Mouse (Mus musculus) cerebellum, adult 11 months (tissue): ENCODE data around the gene Clic4.
"Not testable (repeated sequence)": the region's sequence is repeated elsewhere in the genome, so short reads cannot be mapped to it uniquely, and the experiment has no call there.

Experiments
- DNase-seq: peaks from one replicate; pipeline ENCODE4 v3.0.0; 2022

The Clic4 gene

DNA sequence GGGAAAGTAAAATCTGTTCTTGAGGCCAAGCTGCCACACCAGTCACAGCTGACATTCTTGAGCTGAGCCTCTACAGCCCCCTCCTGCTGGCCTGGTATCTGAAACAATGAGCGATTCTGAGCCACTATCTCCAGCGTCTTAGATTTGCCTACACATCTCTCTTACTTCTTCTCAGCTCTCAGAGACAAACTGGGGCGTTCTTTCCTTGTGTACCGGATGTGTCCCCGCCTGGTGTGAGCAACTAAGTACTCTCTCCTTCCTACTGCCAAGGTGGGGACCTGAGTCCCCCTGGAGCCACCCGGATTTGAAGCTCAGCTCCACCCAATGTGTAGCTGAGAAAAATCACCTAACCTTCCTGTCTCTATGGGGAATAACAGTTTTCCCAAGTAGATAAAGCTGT is 19.2 kb upstream of the Clic4 start:
- no peak for DNase-seq

DNA sequence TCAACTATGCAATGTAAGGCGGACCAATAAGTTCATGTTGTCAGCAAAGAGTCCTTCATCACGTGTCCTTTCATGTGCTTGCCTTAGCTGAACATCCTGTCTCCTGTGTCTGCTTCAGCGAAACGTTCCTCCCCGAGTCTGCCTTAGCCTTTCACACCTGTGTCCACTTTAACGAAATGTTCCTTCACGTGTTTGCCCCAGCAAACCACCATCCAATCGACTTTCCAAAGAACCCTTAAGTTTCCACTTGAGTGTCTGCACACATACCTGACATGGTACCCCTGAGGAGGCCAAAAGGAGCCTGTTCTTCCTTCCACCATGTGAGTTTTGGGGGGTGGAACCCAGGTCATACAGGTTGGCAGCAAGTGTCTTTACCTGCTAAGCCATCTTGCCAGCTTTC is 18.6 kb upstream of the Clic4 start:
- no peak for DNase-seq

DNA sequence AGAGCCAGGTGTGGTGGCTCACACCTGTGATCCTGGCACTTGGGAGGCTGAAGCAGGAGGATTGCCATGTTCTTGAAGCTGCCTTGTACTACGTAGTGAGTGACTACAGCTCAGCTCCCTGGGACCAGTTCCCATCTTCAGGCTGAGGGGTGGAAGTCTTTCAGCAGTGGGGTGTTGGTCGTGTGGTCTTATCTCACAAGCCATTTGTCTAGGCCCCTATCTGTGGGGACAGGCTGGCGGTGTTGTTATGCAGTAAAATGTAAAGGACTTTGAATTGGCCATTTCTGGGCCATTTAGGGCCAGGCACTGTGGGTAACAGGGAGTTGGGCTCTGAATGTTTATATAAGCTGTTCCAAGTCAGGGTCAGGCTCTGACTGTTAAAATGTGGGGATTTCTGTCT is 15.4 kb upstream of the Clic4 start:
- no peak for DNase-seq

DNA sequence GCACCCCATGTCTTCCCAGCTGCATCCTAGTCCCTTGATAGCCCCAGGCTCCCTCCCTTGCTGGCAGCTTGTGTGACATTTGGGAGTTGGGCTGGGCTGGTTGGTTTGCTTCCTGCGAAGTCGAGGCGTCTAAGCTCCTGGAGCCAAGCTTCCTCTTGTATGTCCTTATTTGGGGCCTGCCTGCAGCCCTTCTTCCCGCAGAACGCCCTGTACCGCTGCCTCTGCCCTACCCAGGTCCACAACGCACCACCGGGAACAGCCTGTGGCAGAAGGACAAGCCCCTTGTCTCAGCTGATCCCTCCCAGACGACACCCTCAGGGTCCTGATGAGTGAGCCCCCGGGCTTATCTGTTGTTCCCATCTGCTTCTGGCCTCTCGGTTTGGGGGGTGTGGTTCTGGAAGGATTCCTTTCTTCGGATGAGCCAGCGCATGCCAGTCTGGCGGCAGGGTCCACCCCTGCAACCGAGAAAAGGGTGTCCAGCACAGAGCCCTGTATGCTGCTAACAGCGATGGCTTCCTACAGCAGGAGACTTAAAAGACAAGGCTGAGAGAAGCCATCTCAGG is 14.3 kb upstream of the Clic4 start:
- no peak for DNase-seq

DNA sequence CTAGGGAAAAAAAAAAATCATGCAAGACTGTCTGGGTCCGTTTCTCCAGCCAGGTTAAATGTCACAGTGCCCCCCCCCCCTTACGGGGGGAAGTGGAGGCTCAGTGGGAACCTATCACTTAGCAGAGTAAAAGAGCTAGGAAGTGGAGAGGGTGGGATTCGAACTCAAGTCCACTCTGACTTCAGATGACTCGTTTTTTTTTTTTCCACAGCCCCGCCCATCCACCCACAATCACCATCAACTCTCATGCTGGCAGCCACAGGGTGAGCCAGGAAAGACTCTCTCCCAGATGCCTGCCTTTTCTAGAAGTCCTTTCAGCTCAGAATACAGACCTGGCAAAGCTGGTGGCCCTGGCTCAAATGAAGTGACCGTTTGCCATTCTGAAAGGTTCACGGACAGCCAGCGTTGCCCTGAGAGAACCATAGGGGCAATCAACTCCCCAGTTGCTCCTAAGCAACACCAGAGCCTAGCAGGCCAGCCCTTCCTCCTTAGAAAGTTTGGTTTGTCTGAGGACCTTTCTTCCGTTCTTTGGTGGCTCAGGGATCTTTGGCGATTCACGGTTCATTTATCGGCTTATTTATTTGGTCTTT is 13.5 kb upstream of the Clic4 start:
- no peak for DNase-seq

DNA sequence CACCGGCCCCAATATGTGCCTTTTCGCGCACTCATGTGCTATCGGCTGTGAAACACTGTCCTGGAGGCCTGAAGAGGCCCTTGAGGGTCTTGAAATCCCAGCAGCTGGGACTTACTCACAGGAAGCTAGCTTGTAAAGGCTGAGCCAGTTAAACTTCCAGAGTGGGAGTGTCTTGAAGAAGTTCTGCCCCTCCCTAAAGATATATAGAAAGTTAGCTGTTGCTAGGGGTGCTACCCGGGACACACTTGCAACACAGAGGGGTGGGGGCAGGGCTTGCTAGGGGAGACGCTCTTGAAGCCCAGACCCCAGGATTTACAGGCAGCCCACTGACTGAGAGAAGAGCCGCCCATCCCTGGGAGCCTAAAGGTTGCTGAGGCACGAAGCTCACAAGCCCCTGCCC is 12.8 kb upstream of the Clic4 start:
- DNase-seq, result no peak

DNA sequence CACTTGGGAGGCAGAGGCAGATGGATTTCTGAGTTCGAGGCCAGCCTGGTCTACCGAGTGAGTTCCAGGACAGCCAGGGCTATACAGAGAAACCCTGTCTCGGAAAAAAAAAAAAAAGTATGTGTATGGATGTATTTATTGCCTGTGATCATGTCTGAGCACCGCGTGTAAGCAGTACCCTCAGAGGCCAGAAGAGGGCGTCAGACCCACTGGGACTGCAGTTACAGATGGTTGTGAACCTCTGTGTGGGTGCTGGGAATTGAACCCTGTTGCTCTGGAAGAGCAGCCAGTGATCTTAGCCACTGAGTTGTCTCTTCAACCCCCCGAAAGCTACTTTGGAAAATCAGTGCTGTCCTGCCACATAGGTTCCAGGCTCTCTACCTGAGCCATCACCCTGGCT is 11.3 kb upstream of the Clic4 start:
- no peak for DNase-seq

DNA sequence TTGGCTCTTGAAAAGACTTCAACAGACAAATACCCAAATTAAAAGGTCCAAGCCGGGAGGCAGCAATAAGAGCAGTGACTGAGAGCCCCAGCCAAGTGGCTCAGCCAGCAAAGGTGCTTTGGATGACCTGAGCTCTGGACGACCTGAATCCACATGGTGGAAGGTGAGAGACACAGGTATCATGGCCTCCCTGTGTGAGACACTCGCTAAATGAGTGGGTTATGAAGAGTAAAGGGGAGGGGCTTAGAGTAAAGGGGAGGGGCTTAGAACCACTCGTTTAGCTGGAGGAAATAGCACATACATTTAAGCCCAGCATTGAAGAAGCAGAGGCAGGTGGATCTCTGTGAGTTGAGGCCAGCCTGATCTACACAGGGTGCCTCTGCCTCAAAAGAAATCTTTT is 10.8 kb upstream of the Clic4 start:
- no peak for DNase-seq

DNA sequence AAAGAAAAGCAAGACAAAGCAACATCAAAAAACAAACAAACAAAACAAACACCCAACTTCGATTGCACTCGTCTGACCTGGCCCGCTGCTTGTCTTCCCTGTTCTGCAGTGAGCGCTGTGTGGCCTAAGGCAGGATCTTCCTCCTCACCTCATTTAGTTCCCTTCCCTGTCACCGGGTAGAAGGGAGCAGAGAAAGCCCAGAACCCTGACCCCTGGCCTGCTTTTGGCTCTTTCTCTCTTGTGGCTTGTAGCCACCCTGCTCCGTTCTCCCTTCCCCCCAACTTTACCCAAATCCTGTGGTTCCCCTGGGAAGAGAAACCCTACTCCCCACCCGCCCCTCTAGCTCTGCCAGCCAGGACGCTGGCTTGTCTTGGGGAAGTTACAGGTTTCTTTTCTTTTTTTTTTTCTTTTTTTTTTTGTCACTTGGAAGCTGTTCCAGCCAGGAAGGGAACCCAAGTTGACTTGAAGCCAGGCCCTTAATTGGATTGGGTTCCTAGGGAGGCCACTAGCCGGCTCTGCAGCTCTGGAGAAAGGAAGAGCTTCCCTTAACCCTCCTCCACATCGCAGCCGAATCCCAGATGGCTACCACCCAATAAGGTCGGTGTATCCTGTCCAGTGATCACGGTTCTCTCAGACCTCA is 10.2 kb upstream of the Clic4 start:
- no peak for DNase-seq

DNA sequence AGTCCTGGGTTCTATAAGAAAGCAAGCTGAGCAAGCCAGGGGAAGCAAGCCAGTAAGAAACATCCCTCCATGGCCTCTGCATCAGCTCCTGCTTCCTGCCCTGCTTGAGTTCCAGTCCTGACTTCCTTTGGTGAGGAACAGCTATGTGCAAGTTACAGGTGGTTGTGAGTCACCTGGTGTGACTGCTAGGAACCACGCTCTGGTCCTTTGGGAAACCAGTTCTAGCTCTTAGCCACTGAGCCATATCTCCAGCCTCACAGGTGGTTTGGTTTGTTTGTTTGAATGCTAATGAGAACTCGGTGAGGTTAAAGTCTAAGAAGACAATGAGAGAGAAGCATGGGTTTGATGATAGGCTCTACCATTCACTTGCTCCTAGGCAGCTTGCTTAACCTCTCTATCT is 7.4 kb upstream of the Clic4 start:
- not testable (repeated sequence) for DNase-seq

DNA sequence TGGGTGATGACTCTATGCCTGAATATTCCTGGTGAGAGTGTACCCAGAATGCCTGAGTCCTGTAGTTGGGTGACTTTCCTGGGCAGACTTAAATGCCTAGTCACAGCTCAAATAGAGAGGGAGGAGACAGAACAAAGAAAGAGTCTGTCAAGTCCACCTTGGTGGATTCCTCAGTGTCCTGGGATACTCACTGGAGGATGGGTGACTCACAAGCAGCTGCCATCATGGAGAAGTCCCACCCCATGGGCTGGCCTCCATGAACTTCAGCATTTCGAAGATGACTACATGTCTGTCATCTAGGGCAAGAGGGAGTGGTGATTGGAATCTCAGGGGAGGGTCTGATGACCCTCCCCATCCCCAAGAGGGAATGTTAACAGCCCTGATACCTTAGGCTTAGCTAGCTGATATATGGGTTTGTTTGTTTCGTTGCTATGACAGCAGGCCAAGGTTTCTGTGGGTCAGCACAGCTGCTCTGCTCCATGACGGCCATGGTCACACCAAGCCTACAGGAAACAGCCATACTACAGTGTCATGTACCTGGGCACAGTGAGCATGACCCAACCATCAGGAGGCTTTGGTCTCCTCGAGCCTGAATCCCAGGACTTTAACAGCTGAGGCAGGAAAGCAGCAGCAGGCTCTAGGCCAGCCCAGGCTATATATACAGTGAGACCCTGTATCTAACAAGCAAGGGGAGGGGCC is 4.2 kb upstream of the Clic4 start:
- no peak for DNase-seq

DNA sequence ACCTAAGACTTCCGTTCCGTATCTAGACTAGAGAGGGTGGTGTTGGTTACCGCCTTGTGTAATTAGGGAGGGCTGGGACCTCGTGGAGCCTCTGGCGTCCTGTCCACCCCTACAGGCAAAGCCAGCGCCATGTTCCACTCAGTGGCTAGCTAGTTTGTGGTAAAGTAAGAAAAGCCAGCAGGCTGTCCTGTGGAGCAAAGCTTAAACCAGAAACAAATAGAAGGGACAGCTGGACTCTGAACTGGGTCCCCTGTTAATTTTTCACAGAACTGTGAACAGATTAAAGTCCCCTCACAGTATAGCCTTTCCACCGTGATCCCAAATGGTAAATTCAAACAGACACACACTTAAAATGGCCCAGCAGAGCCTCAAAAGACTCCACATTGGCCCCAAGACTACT is 2.1 kb upstream of the Clic4 start:
- DNase-seq, result no peak

DNA sequence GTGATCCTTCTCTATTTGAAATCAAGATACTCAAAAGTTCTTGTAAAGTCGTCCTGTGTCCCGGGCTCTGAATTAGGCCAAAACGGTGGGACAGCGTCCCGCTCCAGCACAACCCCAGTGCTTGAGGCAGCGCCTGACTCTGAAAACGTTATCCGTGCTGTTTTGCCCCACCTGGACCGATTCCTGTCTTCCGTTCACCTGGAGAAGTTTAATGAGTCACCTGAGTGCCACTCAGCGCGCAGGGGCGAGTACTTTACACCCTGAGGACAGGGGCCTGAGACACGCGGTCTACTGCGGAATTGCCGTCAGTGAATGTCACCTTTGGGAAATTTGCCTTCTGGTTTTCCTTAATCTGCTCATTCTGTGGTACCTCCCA is 681 bp upstream of the Clic4 start:
- DNase-seq, result no peak

DNA sequence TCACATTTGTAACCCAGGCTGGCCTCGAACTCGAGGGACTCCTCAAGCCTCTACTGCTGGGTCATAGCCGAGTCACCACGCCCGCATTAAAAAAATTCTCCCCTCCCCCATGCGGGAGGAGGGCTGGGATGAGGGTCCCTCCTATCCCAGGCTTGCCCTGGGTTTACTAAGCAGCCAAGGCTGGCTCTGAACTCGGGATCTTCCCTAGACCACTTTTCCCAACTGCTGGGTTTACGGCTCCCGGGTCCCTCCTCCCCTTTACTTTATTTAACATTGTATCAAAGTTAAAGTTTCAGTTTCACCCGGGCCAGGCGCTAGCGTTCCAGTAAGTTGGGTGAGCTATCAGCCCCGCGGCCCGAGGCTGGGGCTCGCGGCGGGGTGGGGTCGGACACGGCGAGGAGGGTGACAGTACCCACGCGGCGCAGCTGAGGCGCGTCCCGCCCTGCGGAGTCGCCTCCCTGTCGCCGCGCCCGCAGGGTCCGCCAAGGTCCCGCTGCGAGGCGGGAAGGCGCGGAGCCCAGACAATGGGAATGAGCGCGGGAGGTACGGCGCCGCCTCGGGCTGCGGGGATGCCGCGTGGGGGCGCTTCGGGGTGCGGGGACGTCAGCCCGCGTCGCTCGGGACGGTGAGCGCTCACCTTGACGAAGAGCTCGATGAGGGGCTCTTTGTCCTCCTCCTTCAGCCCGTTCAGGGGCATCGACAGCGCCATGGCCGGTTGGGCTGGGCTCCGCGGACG is 565 bp downstream of the Clic4 start:
- DNase-seq, result peak; percentile 23

DNA sequence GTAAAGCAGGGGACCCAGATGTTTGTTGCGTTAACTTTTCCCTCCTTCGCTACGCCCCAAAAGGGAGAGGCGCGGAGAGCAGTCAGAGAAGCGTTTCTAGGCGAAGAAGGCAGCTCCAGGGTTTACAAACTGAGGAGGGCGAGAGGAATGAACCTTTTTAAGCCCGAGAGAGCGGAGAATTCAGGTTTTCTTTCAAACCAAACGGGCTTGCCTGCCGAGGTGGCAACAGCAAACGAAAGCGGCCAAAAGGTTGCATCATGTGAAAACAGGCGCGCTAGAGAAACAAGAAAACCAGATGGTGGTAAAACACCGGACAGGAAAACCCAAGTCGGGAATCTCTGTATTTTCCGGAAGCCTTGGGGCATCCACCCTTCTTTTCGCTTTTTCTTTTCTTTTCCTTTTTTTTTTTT is 1.2 kb downstream of the Clic4 start:
- DNase-seq, result no peak

DNA sequence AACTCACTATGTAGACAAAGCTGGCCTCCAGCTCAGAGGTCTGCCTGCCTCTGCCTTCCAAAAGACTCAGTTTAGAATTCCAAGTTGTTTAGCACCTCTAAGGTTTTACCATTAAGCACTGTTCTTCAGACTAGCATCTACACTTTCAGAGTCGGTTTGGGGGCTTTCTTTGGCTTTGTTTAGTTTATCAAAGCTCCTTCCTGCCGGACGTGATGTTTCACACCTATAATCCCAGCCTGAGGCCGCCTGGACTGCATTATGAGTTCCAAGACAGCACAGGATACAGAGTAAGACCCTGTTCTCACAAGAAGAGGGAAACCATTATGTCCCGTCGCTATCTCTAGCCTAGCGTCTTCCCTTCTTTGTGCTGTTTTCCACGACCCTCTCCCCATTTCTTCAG is 2.1 kb downstream of the Clic4 start:
- DNase-seq, result no peak

DNA sequence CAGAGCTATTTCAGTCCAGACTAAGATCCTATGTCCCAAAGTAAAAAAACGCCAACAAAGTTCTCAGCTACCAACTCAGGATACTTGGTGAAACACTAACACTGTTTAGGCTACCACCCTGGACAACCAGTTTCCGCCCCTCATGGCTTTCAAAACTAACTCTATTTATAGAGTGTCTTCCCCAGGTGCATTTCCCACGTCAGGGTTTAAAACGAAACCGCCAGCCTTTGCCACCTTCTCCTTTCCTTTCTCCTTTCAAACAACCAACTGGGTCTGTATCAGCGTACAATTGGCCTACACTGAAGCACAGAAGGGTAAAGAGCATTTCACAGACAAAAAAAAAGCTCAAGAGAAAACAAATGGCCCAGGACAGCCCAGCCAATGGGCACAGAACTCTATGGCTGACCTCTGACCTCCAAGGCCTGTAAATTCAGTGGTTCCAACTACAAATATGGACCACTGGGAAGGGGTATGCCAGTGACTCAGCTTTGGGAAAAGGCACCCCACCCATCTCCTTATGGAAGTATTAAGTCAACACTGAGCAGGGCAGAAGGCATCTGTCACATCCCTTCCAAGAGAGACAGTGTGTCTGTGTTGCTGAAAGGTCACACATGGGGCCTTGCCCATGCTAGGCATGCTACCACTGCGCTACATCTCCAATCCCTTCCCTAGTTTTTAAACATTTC is 2.8 kb downstream of the Clic4 start:
- no peak for DNase-seq

DNA sequence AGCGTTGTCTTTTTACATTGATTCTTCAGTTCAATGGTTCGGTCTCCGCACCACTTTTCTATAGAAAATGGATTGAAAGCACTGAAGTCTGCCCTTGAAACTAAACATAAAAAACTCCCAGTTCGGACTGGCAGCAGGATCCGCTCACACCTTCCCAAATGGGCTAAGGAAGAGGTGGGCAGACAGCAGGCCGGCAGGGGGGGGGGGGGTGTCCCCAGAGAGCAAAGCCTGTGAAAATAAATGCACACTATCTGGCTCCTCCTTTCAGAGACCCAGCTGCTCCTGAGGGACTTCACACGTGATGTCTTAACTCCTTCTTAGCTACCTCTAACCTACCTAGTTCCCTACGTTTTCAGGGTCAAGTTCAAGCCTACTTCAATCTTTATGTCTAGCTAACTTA is 5.1 kb downstream of the Clic4 start:
- DNase-seq, result no peak

DNA sequence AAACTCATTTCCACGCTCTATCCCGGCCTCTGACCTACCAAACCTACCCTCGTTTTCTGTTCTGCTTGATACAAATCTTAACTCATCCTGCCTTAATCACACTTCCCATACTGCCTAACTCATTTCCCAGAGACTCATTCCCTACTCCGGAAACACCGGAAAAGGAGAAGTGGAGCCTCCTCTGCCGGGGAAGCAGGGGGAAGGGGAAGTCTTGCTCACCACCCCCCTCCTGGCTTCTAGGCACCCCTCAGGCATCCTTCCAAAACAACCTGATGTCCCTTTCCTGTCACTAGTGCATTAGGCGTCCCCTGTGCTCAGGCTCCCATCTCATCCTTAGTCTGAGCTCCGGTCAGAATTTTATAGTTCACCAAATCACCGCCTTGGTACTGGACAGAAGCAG is 5.6 kb downstream of the Clic4 start:
- DNase-seq, result no peak

DNA sequence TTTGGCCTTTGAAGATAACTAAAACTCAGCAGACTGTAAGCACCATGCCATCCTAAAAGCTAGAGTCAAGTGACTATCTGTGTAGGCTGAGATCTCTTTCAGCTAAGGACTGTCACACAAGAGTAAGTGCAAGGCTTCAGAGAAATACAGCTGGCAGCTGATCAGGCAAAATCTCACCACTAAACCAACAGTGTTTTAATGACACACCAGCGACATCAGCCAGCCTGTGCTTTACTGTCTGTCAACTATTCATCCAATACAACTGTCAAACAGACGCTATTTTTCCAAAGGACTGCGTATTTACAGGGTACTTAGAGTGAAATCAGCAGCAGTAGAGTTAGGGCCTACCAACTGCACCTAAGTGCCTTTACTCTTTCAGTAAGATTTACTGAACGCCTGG is 12.2 kb downstream of the Clic4 start:
- DNase-seq, result no peak

DNA sequence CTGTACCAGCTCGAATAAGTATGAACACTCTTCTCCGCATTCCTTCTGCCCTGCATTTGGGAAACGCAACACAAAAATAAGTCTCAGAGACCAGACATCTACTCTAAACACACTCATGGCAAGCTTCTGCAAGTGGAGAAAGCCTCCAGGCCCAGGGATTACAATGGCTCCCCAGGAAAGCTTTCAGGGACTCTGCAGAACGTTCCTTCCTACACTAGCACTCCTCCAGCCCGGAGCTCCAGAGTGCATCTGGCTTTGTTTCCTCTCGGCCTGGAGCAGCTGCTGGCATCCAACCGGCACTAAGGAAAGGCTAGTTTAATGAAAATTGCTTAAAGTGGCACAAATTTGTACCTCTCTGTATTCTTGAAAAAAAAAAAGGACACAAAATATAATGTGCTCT is 14.1 kb downstream of the Clic4 start:
- DNase-seq, result no peak

DNA sequence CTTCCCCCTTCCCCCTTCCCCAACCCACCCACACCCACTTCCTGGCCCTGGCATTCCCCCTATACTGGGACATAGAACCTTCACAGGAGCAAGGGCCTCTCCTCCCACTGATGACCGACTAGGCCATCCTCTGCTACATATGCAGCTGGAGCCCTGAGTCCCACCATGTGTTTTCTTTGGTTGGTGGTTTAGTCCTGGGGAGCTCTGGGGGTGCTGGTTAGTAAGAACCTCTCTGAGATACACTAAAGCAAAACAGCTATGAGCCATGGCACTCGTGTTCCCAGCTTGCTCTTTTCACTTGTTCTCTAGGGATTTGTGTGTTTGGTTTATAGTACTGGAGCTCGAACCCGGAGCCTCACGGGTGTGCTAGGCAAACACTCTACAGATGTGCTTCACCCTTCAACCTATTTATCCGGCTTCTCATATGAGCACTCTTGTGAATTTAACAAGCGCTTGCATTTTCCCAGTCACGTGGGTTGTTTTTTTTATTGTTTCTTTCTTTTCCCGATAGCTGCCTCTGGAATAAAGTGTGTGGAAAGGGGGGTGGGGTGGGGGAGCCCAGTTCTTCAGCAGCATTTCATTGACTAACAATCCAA is 14.6 kb downstream of the Clic4 start:
- no peak for DNase-seq
